Mouse (Mus musculus): Measurements from ENCODE around the gene Lag3. TPM values are rescaled to one million over a fixed set of nuclear protein-coding genes. Genes with fewer than 3 reads are reported as not detected.

The Lag3 gene
- polyA plus RNA-seq, 1 experiment from 2014 or later: 4.0 TPM

- no peak overlapping the region for H3K4me3 ChIP-seq (replicated peaks)
- ATAC-seq (ENCODE audit: insufficient number of reproducible peaks, low FRiP score, low TSS enrichment, low read depth): no peak
- H3K4me1 ChIP-seq: peaks cover 31% of the 10 kb centered on the region
- no peaks in the 10 kb centered on the region; the same call in none of the 2 replicates for H3K27me3 ChIP-seq
- WGBS: 48% methylated on average over 18 of the region's 18 CpGs
- 0 out of 2 replicates have a peak overlapping the region, but pooled peaks have one; percentile 19 for H3K9ac ChIP-seq
- no peak overlapping the region for H3K4me2 ChIP-seq (replicated peaks)
- H3K9me3 ChIP-seq (replicated peaks): no peaks in the 10 kb centered on the region
- H3K27ac ChIP-seq (replicated peaks): no peak overlapping the region
- H3K36me3 ChIP-seq: no peaks in the 10 kb centered on the region
Observed at GRCm38 (mm10) chr6:124865766-124866362, 45.6 kb downstream of the Lag3 start.

DNA sequence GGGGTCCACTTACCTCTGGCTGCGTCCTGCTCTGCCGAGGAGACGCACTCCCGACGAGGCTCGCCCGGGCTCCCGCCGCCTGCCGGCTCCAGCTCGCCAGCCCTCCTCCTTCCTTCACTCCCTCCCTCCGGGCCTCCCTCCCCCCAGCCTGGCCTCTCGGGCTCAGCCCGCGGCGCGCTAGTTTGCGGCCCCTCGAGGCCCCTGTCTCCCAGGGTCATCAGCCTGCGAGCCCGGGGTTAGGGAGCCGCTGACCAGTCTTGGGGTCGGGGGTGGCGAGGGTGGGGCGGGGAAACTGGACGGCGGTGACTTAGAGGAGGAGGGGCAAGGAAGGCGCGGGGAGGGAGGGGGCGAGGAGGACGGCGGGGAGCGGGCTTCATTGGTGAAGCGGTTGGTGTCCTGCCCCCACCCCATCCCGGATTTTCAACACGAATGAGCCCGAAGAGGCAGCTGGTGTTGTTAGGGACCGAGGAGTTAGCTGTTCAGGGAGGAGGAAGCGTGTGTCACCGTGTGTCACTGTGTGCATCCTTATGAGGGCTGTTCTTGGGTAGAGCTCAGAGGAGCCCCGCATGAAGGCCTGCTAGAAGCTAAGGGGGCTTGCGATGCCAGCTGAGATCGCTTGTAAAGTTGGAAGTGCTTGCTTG lies 47.7 kb downstream of the Lag3 start, which contains the start of gene Gpr162:
Gene Gpr162, minus strand, starts transcription at position 326 of the 641 bp plus-strand sequence.
- Histone ChIP-seq H3K4me2 (replicated peaks) (peak within 1 kb of the TSS; percentile 76), H3K4me3 (replicated peaks) (peak within 1 kb of the TSS; percentile 51), H3K9me3 (replicated peaks) (no peaks in the 10 kb centered on the region), H3K27ac (replicated peaks) (no peak within 1 kb of the TSS), H3K9ac (peak within 1 kb of the TSS; percentile 24), H3K27me3 (no peaks in the 10 kb centered on the region; the same call in none of the 2 replicates), H3K36me3 (no peaks in the 10 kb centered on the region), H3K4me1 (peaks cover 48% of the 10 kb centered on the region)
- WGBS: 1% methylated on average over 35 of the region's 43 CpGs
- ATAC-seq (ENCODE audit: insufficient number of reproducible peaks, low FRiP score, low TSS enrichment, low read depth): peak; percentile 61

DNA sequence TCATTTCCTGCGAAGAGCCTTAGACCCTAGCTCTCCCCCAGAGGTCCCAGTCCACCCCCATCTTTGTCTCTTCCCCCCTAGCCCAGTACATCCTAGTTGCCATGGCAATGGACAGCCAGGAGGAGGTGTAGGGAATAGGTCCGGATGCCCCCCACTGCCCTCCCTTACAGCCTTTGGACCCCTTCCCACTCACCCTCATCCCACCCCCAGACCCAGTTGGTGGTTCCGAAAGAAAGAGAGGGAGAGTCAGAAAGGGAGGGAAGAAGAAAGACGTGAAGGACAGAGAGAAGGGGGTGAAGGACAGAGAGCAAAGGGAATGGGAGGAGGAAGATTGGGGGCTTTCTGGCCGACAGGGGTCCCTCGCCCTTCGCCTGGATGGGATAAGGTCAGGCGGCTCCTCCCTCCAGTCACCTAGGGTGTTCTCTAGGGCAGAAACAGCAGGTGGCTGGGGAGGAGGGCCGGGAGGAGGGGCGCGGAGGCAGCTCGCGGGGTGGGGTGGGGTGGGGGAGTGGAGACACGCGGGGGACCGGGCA lies 48.3 kb downstream of the Lag3 start:
- Histone ChIP-seq H3K4me3 (replicated peaks) (peak overlapping the region; percentile 51), H3K9me3 (replicated peaks) (no peaks in the 10 kb centered on the region), H3K27ac (replicated peaks) (no peak overlapping the region), H3K4me2 (replicated peaks) (peak overlapping the region; percentile 76), H3K4me1 (peaks cover 54% of the 10 kb centered on the region), H3K9ac (peak overlapping the region; percentile 24), H3K36me3 (no peaks in the 10 kb centered on the region), H3K27me3 (no peaks in the 10 kb centered on the region; the same call in none of the 2 replicates)
- 2% methylated on average over 16 of the region's 16 CpGs for WGBS
- no peak for ATAC-seq (ENCODE audit: insufficient number of reproducible peaks, low FRiP score, low TSS enrichment, low read depth)

GRCm38 (mm10) chr6:124862406-124863124 lies 48.9 kb downstream of the Lag3 start:
- Histone ChIP-seq H3K9ac (peak overlapping the region; percentile 24; the same call in 1 of the 2 replicates), H3K36me3 (no peaks in the 10 kb centered on the region), H3K4me3 (replicated peaks) (peak overlapping the region; percentile 51), H3K9me3 (replicated peaks) (no peaks in the 10 kb centered on the region), H3K27me3 (no peaks in the 10 kb centered on the region; the same call in none of the 2 replicates), H3K27ac (replicated peaks) (no peak overlapping the region), H3K4me1 (peaks cover 60% of the 10 kb centered on the region), H3K4me2 (replicated peaks) (peak overlapping the region; percentile 76)
- 12% methylated on average over 8 of the region's 8 CpGs for WGBS
- no peak for ATAC-seq (ENCODE audit: insufficient number of reproducible peaks, low FRiP score, low TSS enrichment, low read depth)

DNA sequence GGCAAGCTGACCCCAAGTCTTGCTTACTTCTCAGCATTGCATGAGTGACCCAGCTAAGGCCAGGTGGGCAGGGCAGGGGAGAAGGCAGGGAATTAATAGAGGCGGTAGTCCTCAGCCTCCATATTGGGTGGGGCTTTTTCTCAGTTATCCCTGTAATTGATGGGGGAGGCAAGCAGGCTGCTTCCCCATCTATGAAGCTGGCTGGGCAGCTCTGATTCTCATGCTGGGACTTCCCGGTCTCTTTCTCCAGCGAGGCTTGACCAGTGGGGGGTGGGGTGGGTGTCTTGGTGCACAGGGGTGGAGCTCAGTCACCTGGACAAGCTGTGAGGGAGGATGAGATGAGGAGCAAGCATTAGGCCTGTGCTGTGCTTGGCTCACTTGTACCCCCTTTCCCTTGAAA lies 49.7 kb downstream of the Lag3 start:
- no peak overlapping the region for H3K4me2 ChIP-seq (replicated peaks)
- no peak overlapping the region for H3K27ac ChIP-seq (replicated peaks)
- 30% methylated on average over 3 of the region's 3 CpGs for WGBS
- H3K9me3 ChIP-seq (replicated peaks): no peaks in the 10 kb centered on the region
- H3K4me1 ChIP-seq: peaks cover 60% of the 10 kb centered on the region
- H3K9ac ChIP-seq: no peak overlapping the region
- no peak overlapping the region for H3K4me3 ChIP-seq (replicated peaks)
- no peaks in the 10 kb centered on the region for H3K36me3 ChIP-seq
- ATAC-seq (ENCODE audit: insufficient number of reproducible peaks, low FRiP score, low TSS enrichment, low read depth): no peak
- no peaks in the 10 kb centered on the region; the same call in none of the 2 replicates for H3K27me3 ChIP-seq

GRCm38 (mm10) chr6:124861266-124861665 lies 50.2 kb downstream of the Lag3 start:
- 81% methylated on average over 19 of the region's 19 CpGs for WGBS
- no peaks in the 10 kb centered on the region; the same call in none of the 2 replicates for H3K27me3 ChIP-seq
- H3K36me3 ChIP-seq: no peaks in the 10 kb centered on the region
- no peak overlapping the region for H3K27ac ChIP-seq (replicated peaks)
- H3K9me3 ChIP-seq (replicated peaks): no peaks in the 10 kb centered on the region
- no peak overlapping the region for H3K9ac ChIP-seq
- no peak overlapping the region for H3K4me3 ChIP-seq (replicated peaks)
- no peak for ATAC-seq (ENCODE audit: insufficient number of reproducible peaks, low FRiP score, low TSS enrichment, low read depth)
- no peak overlapping the region for H3K4me2 ChIP-seq (replicated peaks)
- peaks cover 62% of the 10 kb centered on the region for H3K4me1 ChIP-seq

DNA sequence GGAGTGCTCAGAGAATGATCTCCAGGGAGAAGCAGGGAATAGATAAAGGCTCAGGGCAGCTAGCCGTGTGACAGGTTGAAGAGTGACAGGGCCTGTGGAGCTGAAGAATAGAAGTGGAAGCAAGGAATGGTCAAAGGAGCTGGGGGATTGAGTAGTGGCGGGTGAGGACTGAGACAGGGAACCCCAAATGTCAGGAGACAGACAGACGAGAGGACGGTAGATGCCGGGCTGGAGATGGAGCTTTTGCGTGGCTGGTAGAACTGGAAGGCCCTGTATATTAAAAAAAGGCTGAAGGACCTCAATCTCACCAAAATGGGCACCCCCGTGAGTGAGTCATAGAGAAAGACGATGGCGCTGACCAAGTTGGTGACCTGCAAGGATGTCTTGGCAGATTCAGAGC lies 51.0 kb downstream of the Lag3 start:
- Histone ChIP-seq H3K27me3 (no peaks in the 10 kb centered on the region; the same call in none of the 2 replicates), H3K36me3 (no peaks in the 10 kb centered on the region), H3K4me2 (replicated peaks) (no peak overlapping the region), H3K4me1 (peaks cover 70% of the 10 kb centered on the region), H3K9me3 (replicated peaks) (no peaks in the 10 kb centered on the region), H3K27ac (replicated peaks) (no peak overlapping the region), H3K4me3 (replicated peaks) (no peak overlapping the region), H3K9ac (no peak overlapping the region)
- WGBS: 85% methylated on average over 9 of the region's 9 CpGs
- no peak for ATAC-seq (ENCODE audit: insufficient number of reproducible peaks, low FRiP score, low TSS enrichment, low read depth)

- H3K9me3 ChIP-seq (replicated peaks): no peaks in the 10 kb centered on the region
- WGBS: 10% methylated on average over 12 of the region's 12 CpGs
- no peak for ATAC-seq (ENCODE audit: insufficient number of reproducible peaks, low FRiP score, low TSS enrichment, low read depth)
- no peak overlapping the region for H3K27ac ChIP-seq (replicated peaks)
- peaks cover 70% of the 10 kb centered on the region for H3K4me1 ChIP-seq
- no peak overlapping the region for H3K9ac ChIP-seq
- no peaks in the 10 kb centered on the region; the same call in none of the 2 replicates for H3K27me3 ChIP-seq
- H3K4me3 ChIP-seq (replicated peaks): no peak overlapping the region
- H3K4me2 ChIP-seq (replicated peaks): no peak overlapping the region
- H3K36me3 ChIP-seq: peaks cover 3% of the 10 kb centered on the region; the same call in 1 of the 2 replicates
Observed at GRCm38 (mm10) chr6:124859725-124860124, 51.8 kb downstream of the Lag3 start.

- 76% methylated on average over 26 of the region's 28 CpGs for WGBS
- Histone ChIP-seq H3K36me3 (peaks cover 11% of the 10 kb centered on the region), H3K27ac (replicated peaks) (0 out of 2 replicates have a peak overlapping the region, but pooled peaks have one; percentile 7), H3K9ac (no peak overlapping the region), H3K4me1 (peaks cover 64% of the 10 kb centered on the region), H3K27me3 (no peaks in the 10 kb centered on the region; the same call in 1 of the 2 replicates), H3K4me3 (replicated peaks) (peak overlapping the region; percentile 85; the same call in 1 of the 2 replicates), H3K4me2 (replicated peaks) (peak overlapping the region; percentile 76; the same call in 1 of the 2 replicates), H3K9me3 (replicated peaks) (no peaks in the 10 kb centered on the region)
- ATAC-seq (ENCODE audit: insufficient number of reproducible peaks, low FRiP score, low TSS enrichment, low read depth): no peak
Observed at GRCm38 (mm10) chr6:124858561-124859318, 52.8 kb downstream of the Lag3 start.

DNA sequence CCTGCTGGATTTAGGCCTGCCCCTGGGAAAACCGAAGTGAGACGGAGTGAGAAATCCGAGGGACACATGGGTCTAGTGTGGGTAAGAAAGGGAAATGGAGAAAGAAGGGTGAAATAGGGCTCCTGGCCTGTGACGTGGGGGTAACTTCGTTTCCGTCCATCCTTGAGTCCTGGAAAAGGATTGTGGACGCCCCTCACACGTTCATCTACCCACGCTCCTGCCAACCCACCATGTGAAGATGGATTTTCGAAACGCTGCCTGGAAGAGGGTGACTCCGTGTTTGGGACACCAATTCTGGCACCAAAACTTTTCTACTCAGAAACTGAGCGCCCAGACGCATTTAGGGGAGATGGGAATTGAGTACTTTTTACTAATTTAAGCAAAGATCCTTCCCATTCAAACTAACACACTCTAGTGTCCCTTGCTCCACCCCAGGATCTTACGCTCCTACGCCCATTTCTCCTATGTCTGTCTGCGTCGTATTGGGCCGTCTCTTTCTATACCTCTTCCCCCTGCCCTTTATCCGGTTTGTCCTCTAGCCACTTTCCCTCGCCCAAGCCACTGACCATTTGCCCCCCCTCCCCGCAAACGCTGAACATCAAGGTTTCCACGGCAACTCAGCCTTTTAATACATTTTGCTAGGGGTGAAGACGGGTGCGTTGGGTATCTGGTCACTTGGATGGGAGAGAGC lies 53.5 kb downstream of the Lag3 start:
- no peak for ATAC-seq (ENCODE audit: insufficient number of reproducible peaks, low FRiP score, low TSS enrichment, low read depth)

More for the DNA sequence above, 53.5 kb downstream of the Lag3 start:
- Histone ChIP-seq H3K27me3 (no peaks in the 10 kb centered on the region; the same call in 1 of the 2 replicates), H3K4me3 (replicated peaks) (peak overlapping the region; percentile 85), H3K9ac (peak overlapping the region; percentile 21; the same call in 1 of the 2 replicates), H3K27ac (replicated peaks) (peak overlapping the region; percentile 98), H3K36me3 (peaks cover 18% of the 10 kb centered on the region), H3K9me3 (replicated peaks) (no peaks in the 10 kb centered on the region), H3K4me2 (replicated peaks) (peak overlapping the region; percentile 76), H3K4me1 (peaks cover 57% of the 10 kb centered on the region)
- 21% methylated on average over 26 of the region's 26 CpGs for WGBS
